Mouse (Mus musculus): ENCODE measurements around the gene Dennd5a. TPM values are rescaled to one million over a fixed set of nuclear protein-coding genes. Genes with fewer than 3 reads are reported as not detected.

Dennd5a gene
- polyA plus RNA-seq, 1 experiment from 2014 or later, result 6.7 TPM

GRCm38 (mm10) chr7:109924965-109925364, 35.3 kb downstream of the Dennd5a start:
- no peak for DNase-seq

DNA sequence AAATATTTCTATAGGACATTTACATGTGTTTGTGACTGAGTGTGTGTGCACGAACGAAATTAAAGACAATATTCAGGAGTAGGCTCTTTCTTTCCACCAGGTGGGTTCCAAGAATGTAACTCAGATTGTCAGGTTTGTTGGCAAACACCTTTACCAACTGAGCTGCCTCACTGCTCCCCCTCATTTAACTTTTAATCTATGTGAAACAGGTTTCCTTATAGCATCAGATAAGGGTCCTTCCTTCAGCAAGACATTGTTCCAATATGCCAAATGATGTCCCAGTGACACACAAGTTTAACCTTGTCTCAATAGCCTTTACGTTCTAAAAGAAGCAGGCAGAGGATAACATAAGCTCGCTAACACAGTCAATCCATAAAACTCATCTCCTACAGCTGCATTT, 37.4 kb downstream of the Dennd5a start:
- Histone ChIP-seq H3K27ac (no peak overlapping the region), H3K9me3 (replicated peaks) (no peaks in the 10 kb centered on the region), H3K36me3 (peaks cover 37% of the 10 kb centered on the region), H3K9ac (no peak overlapping the region), H3K4me3 (replicated peaks) (no peak overlapping the region), H3K27me3 (no peaks in the 10 kb centered on the region), H3K4me1 (replicated peaks) (0 out of 2 replicates have a peak, but pooled peaks cover 10% of the 10 kb centered on the region), H3K4me2 (no peak overlapping the region)
- 72% methylated on average over 4 of the region's 4 CpGs for WGBS (ENCODE audit: insufficient replicate concordance)
- ATAC-seq (ENCODE audit: low read depth), result no peak
- DNase-seq, result no peak

More at GRCm38 (mm10) chr7:109924965-109925364, 35.3 kb downstream of the Dennd5a start:
- H3K9ac ChIP-seq, result no peak overlapping the region
- WGBS (ENCODE audit: insufficient replicate concordance), result 57% methylated on average over 2 of the region's 2 CpGs
- H3K4me2 ChIP-seq, result no peak overlapping the region
- H3K36me3 ChIP-seq, result peaks cover 23% of the 10 kb centered on the region; the same call in 1 of the 2 replicates
- ATAC-seq (ENCODE audit: low read depth), result no peak
- H3K27me3 ChIP-seq, result no peaks in the 10 kb centered on the region
- no peaks in the 10 kb centered on the region for H3K9me3 ChIP-seq (replicated peaks)
- H3K4me3 ChIP-seq (replicated peaks), result no peak overlapping the region
- H3K4me1 ChIP-seq (replicated peaks), result 0 out of 2 replicates have a peak, but pooled peaks cover 10% of the 10 kb centered on the region
- H3K27ac ChIP-seq, result no peak overlapping the region

GRCm38 (mm10) chr7:109906165-109906564, 54.1 kb downstream of the Dennd5a start:
- Histone ChIP-seq H3K4me2 (no peak overlapping the region), H3K27me3 (no peaks in the 10 kb centered on the region), H3K4me1 (replicated peaks) (no peaks in the 10 kb centered on the region), H3K9ac (no peak overlapping the region), H3K27ac (no peak overlapping the region), H3K4me3 (replicated peaks) (no peak overlapping the region), H3K9me3 (replicated peaks) (no peaks in the 10 kb centered on the region), H3K36me3 (peaks cover 52% of the 10 kb centered on the region)
- DNase-seq, result no peak
- ATAC-seq (ENCODE audit: low read depth), result no peak
- 84% methylated on average over 2 of the region's 2 CpGs for WGBS (ENCODE audit: insufficient replicate concordance)

GRCm38 (mm10) chr7:109900921-109901320, 59.3 kb downstream of the Dennd5a start:
- H3K36me3 ChIP-seq, result peaks cover 72% of the 10 kb centered on the region
- WGBS (ENCODE audit: insufficient replicate concordance), result 63% methylated on average over 9 of the region's 9 CpGs

DNA sequence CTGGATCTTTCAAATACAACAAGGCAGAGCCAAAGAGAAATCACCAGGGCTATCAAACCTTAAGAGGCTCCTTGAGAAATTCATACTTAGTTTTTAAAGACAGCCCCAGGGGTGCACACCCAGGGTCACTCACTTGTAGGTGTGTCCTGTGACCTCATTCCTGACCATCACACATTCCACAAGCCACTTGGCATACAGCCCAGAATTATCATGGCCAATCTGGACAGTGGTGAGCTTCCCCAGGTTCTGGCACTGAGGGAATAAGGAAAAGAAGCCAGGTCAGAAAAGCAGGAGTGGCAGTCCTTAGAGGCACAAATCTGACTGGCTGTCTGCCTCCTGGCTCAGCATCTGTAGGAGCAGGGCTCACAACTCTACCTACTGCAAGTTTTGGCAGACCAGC, 61.4 kb downstream of the Dennd5a start:
- no peak overlapping the region for H3K27ac ChIP-seq
- H3K4me2 ChIP-seq, result no peak overlapping the region
- peaks cover 79% of the 10 kb centered on the region for H3K36me3 ChIP-seq
- H3K27me3 ChIP-seq, result no peaks in the 10 kb centered on the region
- H3K9me3 ChIP-seq (replicated peaks), result no peaks in the 10 kb centered on the region
- no peaks in the 10 kb centered on the region for H3K4me1 ChIP-seq (replicated peaks)
- DNase-seq (no peak), ATAC-seq (ENCODE audit: low read depth) (no peak)
- no peak overlapping the region for H3K4me3 ChIP-seq (replicated peaks)
- no peak overlapping the region for H3K9ac ChIP-seq

More at GRCm38 (mm10) chr7:109900921-109901320, 59.3 kb downstream of the Dennd5a start:
- Histone ChIP-seq H3K27ac (no peak overlapping the region), H3K4me3 (replicated peaks) (no peak overlapping the region), H3K27me3 (no peaks in the 10 kb centered on the region), H3K4me1 (replicated peaks) (no peaks in the 10 kb centered on the region), H3K4me2 (no peak overlapping the region), H3K9ac (no peak overlapping the region), H3K9me3 (replicated peaks) (no peaks in the 10 kb centered on the region)
- DNase-seq (no peak), ATAC-seq (ENCODE audit: low read depth) (no peak)

DNA sequence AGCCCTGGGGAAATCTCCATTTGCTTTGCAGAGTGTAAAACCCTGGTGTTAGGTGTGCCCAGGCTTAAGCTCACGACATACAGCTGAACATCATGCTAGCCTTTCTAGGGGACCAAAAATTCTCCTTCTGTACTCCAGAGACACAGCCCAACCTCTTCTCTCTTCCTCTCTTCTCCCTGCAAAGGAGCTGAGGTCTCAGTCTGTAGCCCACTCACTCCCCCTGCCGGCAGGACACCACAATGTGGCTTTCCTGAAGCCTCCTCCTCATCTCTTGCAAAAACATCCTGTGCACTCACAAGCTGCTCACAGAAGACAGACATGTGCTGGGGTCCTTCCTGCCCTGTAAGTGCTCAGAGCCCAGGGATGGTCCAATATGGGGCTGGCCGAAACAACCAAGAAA, 67.7 kb downstream of the Dennd5a start:
- Histone ChIP-seq H3K27ac (no peak overlapping the region), H3K4me1 (replicated peaks) (no peaks in the 10 kb centered on the region), H3K4me3 (replicated peaks) (no peak overlapping the region), H3K36me3 (peaks cover 45% of the 10 kb centered on the region), H3K27me3 (no peaks in the 10 kb centered on the region), H3K4me2 (no peak overlapping the region), H3K9ac (no peak overlapping the region), H3K9me3 (replicated peaks) (no peaks in the 10 kb centered on the region)
- 33% methylated on average over 3 of the region's 3 CpGs for WGBS (ENCODE audit: insufficient replicate concordance)
- ATAC-seq (ENCODE audit: low read depth) (no peak), DNase-seq (peak; percentile 28)

DNA sequence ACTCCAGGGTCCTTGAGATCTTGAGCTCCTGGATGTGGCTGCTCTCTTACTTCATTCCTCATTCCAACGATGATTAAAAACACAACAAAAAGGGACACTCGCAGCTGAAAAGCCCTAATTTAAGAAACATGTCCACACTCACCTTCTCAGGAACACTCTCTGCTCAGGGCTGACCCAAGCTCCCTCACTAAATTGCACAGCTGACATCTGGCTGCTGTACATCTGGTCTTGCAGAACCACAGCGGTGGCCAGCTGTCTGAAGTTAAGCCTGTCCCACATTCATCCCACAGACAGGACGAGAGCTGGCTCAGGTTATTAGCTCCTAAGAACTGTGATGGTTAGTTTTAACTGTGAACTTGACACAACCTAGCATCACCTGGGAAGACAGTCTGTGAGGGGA, 68.5 kb downstream of the Dennd5a start:
- no peaks in the 10 kb centered on the region for H3K9me3 ChIP-seq (replicated peaks)
- H3K9ac ChIP-seq, result no peak overlapping the region
- no peak for DNase-seq
- H3K4me1 ChIP-seq (replicated peaks), result no peaks in the 10 kb centered on the region
- H3K27me3 ChIP-seq, result no peaks in the 10 kb centered on the region
- WGBS (ENCODE audit: insufficient replicate concordance), result 72% methylated on average over 4 of the region's 4 CpGs
- peaks cover 40% of the 10 kb centered on the region for H3K36me3 ChIP-seq
- H3K27ac ChIP-seq, result no peak overlapping the region
- H3K4me2 ChIP-seq, result no peak overlapping the region
- no peak for ATAC-seq (ENCODE audit: low read depth)
- H3K4me3 ChIP-seq (replicated peaks), result no peak overlapping the region

DNA sequence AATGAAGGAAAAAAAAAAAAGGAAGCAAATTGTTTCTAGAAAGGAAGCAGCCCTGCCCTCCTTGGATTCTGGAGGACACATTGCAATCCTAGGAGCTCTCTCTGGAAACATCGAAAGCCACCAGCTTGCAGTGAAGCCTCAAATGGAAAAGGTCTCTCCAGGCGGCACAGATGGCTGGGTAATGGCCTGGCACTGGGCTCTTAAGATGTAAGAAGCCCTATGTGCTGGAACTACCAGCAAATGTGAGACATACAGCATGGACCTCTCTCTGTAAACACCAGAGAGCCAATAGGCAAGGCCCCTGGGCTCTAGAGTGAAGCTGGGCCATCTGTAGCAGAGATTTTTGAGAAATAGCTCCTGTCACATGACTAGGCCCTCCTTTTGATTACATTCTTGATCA, 70.0 kb downstream of the Dennd5a start:
- 76% methylated on average over 2 of the region's 2 CpGs for WGBS (ENCODE audit: insufficient replicate concordance)
- ATAC-seq (ENCODE audit: low read depth) (no peak), DNase-seq (no peak)
- Histone ChIP-seq H3K4me1 (replicated peaks) (no peaks in the 10 kb centered on the region), H3K27me3 (no peaks in the 10 kb centered on the region), H3K4me2 (no peak overlapping the region), H3K9me3 (replicated peaks) (no peaks in the 10 kb centered on the region), H3K27ac (no peak overlapping the region), H3K4me3 (replicated peaks) (no peak overlapping the region), H3K9ac (no peak overlapping the region), H3K36me3 (peaks cover 28% of the 10 kb centered on the region)

DNA sequence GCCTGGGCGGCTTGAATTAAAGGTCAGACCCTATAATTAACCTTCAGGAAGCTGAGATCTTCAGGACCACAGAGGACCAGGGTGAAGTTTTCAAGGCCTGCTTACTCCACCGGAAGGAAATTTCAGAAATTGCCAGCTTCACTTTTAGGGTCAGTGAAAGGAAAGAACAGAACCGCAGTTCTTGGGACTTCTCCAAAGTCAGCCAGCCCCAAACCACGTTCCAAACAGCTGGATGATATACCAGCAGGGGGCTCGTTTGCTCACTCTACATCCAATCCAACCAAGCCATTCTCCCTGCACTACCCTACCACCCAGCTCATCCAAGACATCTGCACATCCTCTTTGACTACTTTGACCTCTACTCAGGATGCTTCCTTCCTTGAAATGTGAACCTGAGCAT, 71.0 kb downstream of the Dennd5a start:
- H3K36me3 ChIP-seq, result peaks cover 19% of the 10 kb centered on the region
- no peak for ATAC-seq (ENCODE audit: low read depth)
- H3K9me3 ChIP-seq (replicated peaks), result no peaks in the 10 kb centered on the region
- no peaks in the 10 kb centered on the region for H3K4me1 ChIP-seq (replicated peaks)
- no peak overlapping the region for H3K4me2 ChIP-seq
- WGBS (ENCODE audit: insufficient replicate concordance), result 58% methylated on average over 5 of the region's 5 CpGs
- H3K9ac ChIP-seq, result no peak overlapping the region
- H3K4me3 ChIP-seq (replicated peaks), result no peak overlapping the region
- no peak overlapping the region for H3K27ac ChIP-seq
- no peaks in the 10 kb centered on the region for H3K27me3 ChIP-seq
- no peak for DNase-seq

- Histone ChIP-seq H3K27me3 (no peaks in the 10 kb centered on the region), H3K4me2 (no peak overlapping the region), H3K36me3 (peaks cover 5% of the 10 kb centered on the region; the same call in 1 of the 2 replicates), H3K27ac (no peak overlapping the region), H3K4me3 (replicated peaks) (no peak overlapping the region), H3K9me3 (replicated peaks) (no peaks in the 10 kb centered on the region), H3K9ac (no peak overlapping the region), H3K4me1 (replicated peaks) (no peaks in the 10 kb centered on the region)
- DNase-seq, result no peak
- ATAC-seq (ENCODE audit: low read depth), result no peak
- 66% methylated on average over 1 of the region's 1 CpGs for WGBS (ENCODE audit: insufficient replicate concordance)
These were observed 74.0 kb downstream of the Dennd5a start for GRCm38 (mm10) chr7:109886249-109886648.

- Histone ChIP-seq H3K4me3 (replicated peaks) (no peak overlapping the region), H3K4me1 (replicated peaks) (no peaks in the 10 kb centered on the region), H3K9ac (no peak overlapping the region), H3K36me3 (peaks cover 3% of the 10 kb centered on the region; the same call in 1 of the 2 replicates), H3K9me3 (replicated peaks) (no peaks in the 10 kb centered on the region), H3K27ac (no peak overlapping the region), H3K4me2 (no peak overlapping the region), H3K27me3 (peaks cover 7% of the 10 kb centered on the region; the same call in 1 of the 2 replicates)
- DNase-seq, result no peak
- no peak for ATAC-seq (ENCODE audit: low read depth)
- WGBS (ENCODE audit: insufficient replicate concordance), result 70% methylated on average over 2 of the region's 2 CpGs
These were observed 77.7 kb downstream of the Dennd5a start for GRCm38 (mm10) chr7:109882574-109882973.

DNA sequence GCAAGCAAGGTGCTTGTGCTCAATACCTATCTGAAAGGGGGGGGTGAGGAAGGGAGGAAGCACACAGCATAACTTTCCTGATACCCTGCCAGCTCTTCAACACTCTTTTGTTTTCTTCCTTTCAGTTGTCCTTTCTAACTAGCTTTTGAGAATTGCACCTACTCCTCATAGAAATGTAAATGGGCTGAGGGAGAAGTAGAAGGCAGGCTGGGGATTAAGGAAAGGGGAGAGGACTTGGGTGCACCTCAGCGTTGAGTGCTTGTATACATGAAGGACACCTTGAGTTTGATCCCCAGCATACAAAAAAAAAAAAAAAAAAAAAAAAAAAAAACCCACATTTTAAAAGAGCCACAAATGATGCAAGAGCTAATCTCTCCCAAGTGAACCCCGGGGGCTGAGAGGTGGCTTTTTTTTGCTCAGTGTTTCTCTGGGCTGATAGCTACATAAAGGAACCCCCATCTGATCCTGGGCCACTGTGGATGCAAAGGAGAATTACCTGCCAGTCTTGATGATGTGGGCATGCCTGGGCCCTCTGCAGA, 78.6 kb downstream of the Dennd5a start:
- Histone ChIP-seq H3K27ac (no peak overlapping the region), H3K4me1 (replicated peaks) (no peaks in the 10 kb centered on the region), H3K9me3 (replicated peaks) (no peaks in the 10 kb centered on the region), H3K4me3 (replicated peaks) (no peak overlapping the region), H3K9ac (no peak overlapping the region), H3K4me2 (no peak overlapping the region), H3K36me3 (peaks cover under 1% of the 10 kb centered on the region; the same call in 1 of the 2 replicates), H3K27me3 (peaks cover 7% of the 10 kb centered on the region; the same call in 1 of the 2 replicates)
- 42% methylated on average over 2 of the region's 2 CpGs for WGBS (ENCODE audit: insufficient replicate concordance)
- DNase-seq (no peak), ATAC-seq (ENCODE audit: low read depth) (no peak)
